Mouse (Mus musculus): ENCODE results near the gene Gm20479. TPM values are rescaled to one million over a fixed set of nuclear protein-coding genes. Genes with fewer than 3 reads are reported as not detected.
A peak's percentile ranks its signal among the peaks of the same experiment; 100 is the strongest.

Gm20479 gene
- total RNA-seq (2022): not detected

GRCm38 (mm10) chr7:27356861-27357594, at the start of gene Gm20479:
Gene Gm20479 (minus strand): TSS chr7:27357419.
- no peak for DNase-seq (ENCODE audit: low spot score in 2 of 2)

GRCm38 (mm10) chr7:27406481-27406880, 49.3 kb upstream of the Gm20479 start:
- DNase-seq (ENCODE audit: low spot score in 2 of 2): no peak

GRCm38 (mm10) chr7:27404203-27404942, 47.2 kb upstream of the Gm20479 start:
- DNase-seq (ENCODE audit: low spot score in 2 of 2): no peak

GRCm38 (mm10) chr7:27402675-27403074, 45.5 kb upstream of the Gm20479 start:
- peak; percentile 68 to 74 for DNase-seq (ENCODE audit: low spot score in 2 of 2)

DNA sequence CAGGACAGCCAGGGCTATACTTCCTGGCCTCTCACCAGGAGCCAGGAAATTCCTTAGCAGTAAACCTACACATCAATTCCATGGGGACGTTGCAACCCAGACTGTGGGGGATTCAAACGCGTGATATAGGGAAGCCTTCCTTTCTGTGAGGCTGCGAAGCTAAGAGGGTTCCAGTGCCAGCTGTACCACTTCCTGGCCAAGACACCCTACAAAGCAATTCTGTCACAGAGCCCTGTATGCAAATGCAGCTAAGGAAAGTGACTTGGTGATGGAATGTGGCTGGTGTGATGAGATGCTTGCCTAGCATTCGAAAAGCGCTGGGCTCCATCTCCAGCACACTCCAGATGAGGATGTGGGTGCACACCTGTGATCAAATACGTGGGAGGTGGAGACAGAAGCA, 43.3 kb upstream of the Gm20479 start:
- no peak for DNase-seq (ENCODE audit: low spot score in 2 of 2)

DNA sequence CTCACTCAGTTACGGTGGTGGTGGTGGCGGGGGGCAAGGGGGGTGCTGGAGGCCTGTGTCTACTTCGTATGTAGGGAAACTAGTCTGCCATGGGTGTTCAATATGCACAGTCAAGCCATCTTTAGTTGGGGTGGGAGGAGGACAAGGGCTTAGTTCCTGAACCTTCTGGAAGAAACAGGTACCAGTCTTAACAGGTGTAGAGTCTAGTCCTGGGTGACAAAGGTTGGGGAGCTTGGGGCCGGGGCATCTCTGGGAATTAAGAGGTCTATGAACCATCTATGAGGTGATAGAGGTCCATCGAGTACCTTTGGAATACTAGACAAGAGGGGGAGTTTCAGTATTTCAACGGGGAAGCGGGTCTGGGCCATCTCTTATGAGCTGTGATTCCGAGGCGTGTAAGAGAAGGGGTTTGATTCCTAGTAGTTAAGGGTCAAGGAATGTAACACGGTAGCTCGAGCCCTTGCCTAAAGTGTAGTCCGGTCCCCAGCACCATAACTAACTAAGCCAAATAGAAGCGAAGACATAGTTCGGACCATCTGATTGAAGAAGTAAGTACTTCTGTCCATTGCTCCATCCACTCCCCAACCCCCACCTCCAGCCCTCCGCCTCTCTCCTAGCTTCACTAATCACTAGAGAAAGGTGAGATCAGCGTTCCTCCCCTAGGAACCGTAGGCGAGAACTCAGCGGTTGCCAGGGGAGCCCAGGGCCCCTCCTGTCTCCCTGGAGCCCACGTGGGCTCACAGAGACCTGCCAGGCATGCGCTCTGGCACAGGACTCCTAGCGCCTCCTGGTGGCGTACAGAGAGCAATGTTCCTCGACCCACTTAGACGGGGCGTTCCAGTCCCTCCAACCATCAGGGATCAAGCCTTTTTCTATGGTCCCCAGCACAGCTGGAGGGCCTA, 40.1 kb upstream of the Gm20479 start:
- DNase-seq (ENCODE audit: low spot score in 2 of 2): peak in 1 of 2 experiments; percentile 68

DNA sequence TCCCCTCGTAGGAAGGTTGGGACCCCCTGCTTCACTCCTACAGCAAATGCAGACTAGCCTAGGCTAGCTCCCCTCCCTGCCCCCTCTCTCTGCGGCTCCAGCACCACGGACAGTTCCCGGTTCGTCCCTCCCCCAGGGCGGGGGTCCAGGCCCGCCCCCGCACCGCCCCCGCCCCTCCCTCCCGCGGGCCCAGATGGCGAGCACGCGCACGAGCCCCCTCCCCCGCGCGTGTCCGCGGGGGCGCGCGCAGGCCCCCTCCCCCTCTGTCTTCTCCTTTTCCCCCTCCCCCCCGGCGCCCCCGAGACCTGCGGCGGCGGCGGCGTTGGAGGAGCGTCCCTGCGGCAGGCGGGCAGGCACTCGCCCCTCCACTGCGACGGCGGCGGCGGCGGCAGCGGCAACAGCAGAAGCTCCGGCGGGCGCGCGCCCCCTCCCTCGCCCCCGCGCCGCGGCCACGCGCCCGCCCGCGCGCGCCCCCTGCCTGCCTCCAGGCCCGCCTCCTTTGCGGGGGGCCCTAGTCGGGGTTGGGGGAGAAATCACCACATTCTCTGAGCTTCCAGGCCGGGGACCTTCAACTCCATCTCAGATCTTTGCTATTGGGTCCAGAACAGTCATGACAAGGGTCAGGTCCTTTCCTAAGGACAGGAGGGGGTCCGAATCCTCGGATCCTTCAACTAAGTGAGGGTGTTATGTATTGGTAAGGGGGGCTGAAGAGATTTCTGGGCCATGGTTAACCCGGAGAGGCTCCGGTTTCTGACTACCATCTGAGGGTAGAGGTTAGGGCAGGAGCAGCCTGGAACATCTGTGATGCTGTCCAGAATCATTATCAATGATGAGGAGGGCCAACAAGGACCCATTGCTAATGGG, 39.2 kb upstream of the Gm20479 start:
- no peak for DNase-seq (ENCODE audit: low spot score in 2 of 2)

- DNase-seq (ENCODE audit: low spot score in 2 of 2): no peak
Measured at GRCm38 (mm10) chr7:27395521-27396183, 38.4 kb upstream of the Gm20479 start.

DNA sequence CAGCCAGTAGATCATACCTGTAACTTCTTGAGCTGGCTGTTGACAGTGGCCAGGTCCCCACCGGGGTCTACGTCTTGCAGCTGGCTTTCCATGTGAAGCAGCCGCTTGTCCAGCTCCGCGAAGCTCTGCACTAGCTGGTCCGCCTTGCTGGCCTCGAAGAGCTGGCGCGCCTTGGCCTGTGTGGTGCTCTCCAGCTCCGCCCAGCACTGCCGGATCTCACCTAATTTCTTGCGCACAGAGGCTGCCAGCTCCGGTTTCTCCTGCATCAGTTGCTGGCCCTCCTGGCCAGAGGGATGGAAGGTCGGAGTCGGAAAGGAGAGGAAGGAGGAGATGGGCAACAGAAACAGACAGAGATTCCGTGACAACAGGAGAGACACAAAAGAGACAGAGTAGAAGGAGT, 34.2 kb upstream of the Gm20479 start:
- DNase-seq (ENCODE audit: low spot score in 2 of 2): no peak

DNA sequence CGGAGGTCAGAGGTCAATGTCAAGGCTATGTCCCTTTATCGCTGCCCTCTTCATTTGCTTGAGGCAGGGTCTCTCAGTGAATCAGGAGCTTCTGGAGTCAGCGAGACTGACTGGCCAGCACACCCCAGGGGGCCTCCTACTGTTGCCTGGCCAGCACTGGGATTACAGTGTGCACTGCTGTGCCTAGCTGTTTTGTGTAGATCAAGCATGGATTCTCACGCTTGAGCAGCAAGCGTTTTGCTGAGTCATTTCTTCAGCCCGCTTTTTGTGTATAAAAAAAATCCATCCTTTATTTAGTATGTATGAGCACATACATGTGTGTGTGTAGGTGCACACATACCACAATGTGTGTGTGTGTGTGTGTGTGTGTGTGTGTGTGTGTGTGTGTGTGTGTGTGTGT, 32.0 kb upstream of the Gm20479 start:
- no peak for DNase-seq (ENCODE audit: low spot score in 2 of 2)

DNA sequence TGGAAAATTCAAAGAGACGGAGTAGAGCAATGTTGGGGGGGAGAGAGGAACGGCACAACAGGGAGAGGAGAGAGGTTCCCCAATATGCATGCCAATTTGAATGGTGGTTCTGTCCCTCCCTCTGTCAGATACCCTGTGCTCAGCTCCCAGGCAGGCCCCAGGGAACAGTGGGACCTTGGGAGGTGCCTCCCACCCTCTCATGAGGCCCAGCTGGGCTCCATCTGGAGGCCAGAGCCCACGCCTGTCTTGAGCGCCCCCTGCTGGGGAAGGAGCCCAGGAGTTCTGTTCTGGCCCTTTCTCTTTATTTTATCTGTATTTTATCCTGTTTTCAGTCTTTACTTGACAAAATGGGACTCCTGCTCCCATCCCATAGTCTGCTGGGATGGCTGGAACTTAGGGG, 27.5 kb upstream of the Gm20479 start:
- DNase-seq (ENCODE audit: low spot score in 2 of 2): no peak

DNA sequence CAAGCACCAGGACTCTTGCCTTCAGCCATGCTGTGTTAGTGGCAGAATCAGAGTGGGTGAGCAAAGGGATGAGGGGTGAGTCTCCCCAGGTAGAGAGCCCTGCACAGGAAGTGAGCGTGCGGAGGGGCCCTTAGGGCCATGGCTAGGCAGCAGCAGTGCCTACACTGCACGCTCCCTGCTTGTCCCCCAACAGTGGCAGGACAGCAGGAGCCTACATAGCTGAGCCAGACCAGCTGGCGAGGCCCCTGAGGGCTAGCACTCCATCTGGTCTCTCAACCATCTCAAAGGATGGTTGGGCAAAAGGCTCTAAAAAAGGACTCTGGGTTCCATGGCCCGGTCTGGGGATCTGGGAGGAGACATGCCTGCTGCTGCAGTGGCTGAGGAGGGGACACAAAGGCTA, 26.9 kb upstream of the Gm20479 start:
- no peak for DNase-seq (ENCODE audit: low spot score in 2 of 2)

DNA sequence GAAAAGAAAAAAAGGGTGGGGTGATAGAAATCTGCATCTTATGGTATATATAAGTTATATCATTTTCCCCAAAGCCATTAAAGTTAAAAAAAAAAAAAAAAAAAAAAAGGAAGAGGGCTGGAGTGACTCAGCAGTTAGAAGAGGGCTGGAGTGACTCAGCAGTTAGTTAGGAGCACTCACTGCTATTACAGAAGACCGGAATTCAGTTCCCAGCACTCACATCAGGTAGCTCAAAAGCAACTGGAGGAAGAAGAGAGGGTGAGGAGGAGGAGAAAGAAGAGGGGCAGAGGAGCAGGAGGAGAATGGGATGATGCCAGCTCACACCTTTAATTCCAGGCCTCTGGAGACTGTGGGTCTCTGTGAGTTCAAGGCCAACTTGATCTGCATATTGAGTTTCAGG, 26.0 kb upstream of the Gm20479 start:
- DNase-seq (ENCODE audit: low spot score in 2 of 2): no peak

DNA sequence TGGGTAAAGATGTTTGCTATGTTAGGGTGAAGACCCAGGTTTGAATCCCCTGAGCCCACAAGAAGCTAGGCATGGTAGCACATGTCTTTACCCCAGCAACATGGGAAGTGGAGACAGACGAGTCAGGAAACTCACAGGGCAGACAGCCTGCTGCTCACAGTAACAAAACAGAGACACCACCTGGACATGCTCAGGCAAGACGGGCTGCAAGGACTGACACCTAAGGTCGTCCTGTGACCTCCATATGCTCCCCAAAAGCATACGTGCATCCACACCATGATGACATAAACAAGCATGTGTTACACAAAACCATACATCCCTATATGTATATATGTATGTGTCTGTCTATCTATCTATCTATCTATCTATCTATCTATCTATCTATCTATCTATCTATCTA, 24.3 kb upstream of the Gm20479 start:
- no peak for DNase-seq (ENCODE audit: low spot score in 2 of 2)

GRCm38 (mm10) chr7:27381009-27381408, 23.8 kb upstream of the Gm20479 start:
- no peak for DNase-seq (ENCODE audit: low spot score in 2 of 2)

DNA sequence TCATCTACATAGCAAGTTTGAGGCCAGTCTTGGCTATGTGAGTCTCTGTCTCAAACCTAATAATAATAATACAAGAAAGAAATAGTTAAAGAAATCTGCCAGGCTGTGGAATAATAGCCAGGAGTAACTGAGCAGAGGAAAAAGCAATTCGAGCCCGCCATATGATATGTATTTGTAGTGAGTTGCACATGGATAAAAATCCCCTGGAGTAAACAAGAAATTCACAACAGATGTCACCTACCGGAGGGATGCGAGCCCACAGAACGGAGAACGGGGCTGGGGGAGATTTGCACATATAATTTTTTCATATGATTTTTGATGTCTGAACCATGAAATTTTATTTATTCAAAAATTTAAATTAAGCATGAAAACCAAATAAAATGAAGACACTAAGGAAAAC, 22.6 kb upstream of the Gm20479 start:
- DNase-seq (ENCODE audit: low spot score in 2 of 2): no peak

DNA sequence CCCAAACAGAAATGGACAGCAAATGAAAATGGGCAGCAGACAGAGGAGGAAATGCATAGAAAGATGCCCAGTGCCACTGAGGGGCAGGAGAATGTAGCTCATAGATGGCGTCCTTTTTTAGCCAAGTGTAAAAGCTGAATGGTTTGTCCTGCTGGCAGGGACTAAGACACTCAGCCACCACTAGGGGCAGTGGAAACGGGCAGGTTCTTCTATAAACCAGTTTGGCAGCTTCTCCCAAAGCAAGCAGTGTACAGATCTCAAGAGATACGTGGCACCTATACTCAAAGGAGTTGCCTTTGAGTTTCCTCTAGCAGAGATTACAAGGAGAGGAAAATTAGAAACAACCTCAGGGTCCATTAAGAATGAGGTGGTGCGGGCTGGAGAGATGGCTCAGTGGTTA, 21.2 kb upstream of the Gm20479 start:
- no peak for DNase-seq (ENCODE audit: low spot score in 2 of 2)

GRCm38 (mm10) chr7:27375274-27375673, 18.1 kb upstream of the Gm20479 start:
- DNase-seq (ENCODE audit: low spot score in 2 of 2): no peak

GRCm38 (mm10) chr7:27371715-27372462, 14.7 kb upstream of the Gm20479 start:
- DNase-seq (ENCODE audit: low spot score in 2 of 2): no peak

- no peak for DNase-seq (ENCODE audit: low spot score in 2 of 2)
Measured at GRCm38 (mm10) chr7:27369111-27369510, 11.9 kb upstream of the Gm20479 start.

Measured in layer of hippocampus, adult 8-10 months (tissue).